Mouse (Mus musculus): ENCODE results near the gene Aipl1. TPM values are rescaled to one million over a fixed set of nuclear protein-coding genes. Genes with fewer than 3 reads are reported as not detected.
A peak's percentile ranks its signal among the peaks of the same experiment; 100 is the strongest.

Aipl1 gene
- polyA plus RNA-seq, 1 experiment: 0.30 TPM

GRCm38 (mm10) chr11:72068026-72068425 is 30.7 kb upstream of the Aipl1 start:
- TF ChIP-seq POLR2A (IDR thresholded peaks at IDR 0.05; ENCODE audit: low read depth, low read length): no peak
- no peak for TF ChIP-seq CTCF (IDR thresholded peaks at IDR 0.05; ENCODE audit: borderline replicate concordance, insufficient read depth, low read length)
- no peaks in the 10 kb centered on the region for H3K4me1 ChIP-seq (ENCODE audit: control insufficient read depth, insufficient read depth, low read length)

GRCm38 (mm10) chr11:72067326-72067725 is 30.0 kb upstream of the Aipl1 start:
- H3K4me1 ChIP-seq (ENCODE audit: control insufficient read depth, insufficient read depth, low read length): no peaks in the 10 kb centered on the region
- H3K4me3 ChIP-seq (ENCODE audit: insufficient read depth, low read length): no peak overlapping the region
- TF ChIP-seq CTCF (IDR thresholded peaks at IDR 0.05; ENCODE audit: borderline replicate concordance, insufficient read depth, low read length) (no peak), POLR2A (IDR thresholded peaks at IDR 0.05; ENCODE audit: low read depth, low read length) (no peak)
- H3K27ac ChIP-seq (ENCODE audit: insufficient read depth, low read length): no peak overlapping the region

More at GRCm38 (mm10) chr11:72068026-72068425, 30.7 kb upstream of the Aipl1 start:
- Histone ChIP-seq H3K4me3 (ENCODE audit: insufficient read depth, low read length) (no peak overlapping the region), H3K27ac (ENCODE audit: insufficient read depth, low read length) (no peak overlapping the region)

- TF ChIP-seq POLR2A (IDR thresholded peaks at IDR 0.05; ENCODE audit: low read depth, low read length) (no peak), CTCF (IDR thresholded peaks at IDR 0.05; ENCODE audit: borderline replicate concordance, insufficient read depth, low read length) (no peak)
- Histone ChIP-seq H3K27ac (ENCODE audit: insufficient read depth, low read length) (no peak overlapping the region), H3K4me3 (ENCODE audit: insufficient read depth, low read length) (no peak overlapping the region), H3K4me1 (ENCODE audit: control insufficient read depth, insufficient read depth, low read length) (no peaks in the 10 kb centered on the region)
Observed at GRCm38 (mm10) chr11:72066330-72066729, 29.0 kb upstream of the Aipl1 start.

GRCm38 (mm10) chr11:72065103-72065502 is 27.8 kb upstream of the Aipl1 start:
- no peak for TF ChIP-seq POLR2A (IDR thresholded peaks at IDR 0.05; ENCODE audit: low read depth, low read length)
- TF ChIP-seq CTCF (IDR thresholded peaks at IDR 0.05; ENCODE audit: borderline replicate concordance, insufficient read depth, low read length): no peak
- Histone ChIP-seq H3K4me1 (ENCODE audit: control insufficient read depth, insufficient read depth, low read length) (no peaks in the 10 kb centered on the region), H3K4me3 (ENCODE audit: insufficient read depth, low read length) (no peak overlapping the region), H3K27ac (ENCODE audit: insufficient read depth, low read length) (no peak overlapping the region)

- no peak overlapping the region for H3K27ac ChIP-seq (ENCODE audit: insufficient read depth, low read length)
- TF ChIP-seq CTCF (IDR thresholded peaks at IDR 0.05; ENCODE audit: borderline replicate concordance, insufficient read depth, low read length): no peak
- TF ChIP-seq POLR2A (IDR thresholded peaks at IDR 0.05; ENCODE audit: low read depth, low read length): no peak
- H3K4me3 ChIP-seq (ENCODE audit: insufficient read depth, low read length): no peak overlapping the region
- H3K4me1 ChIP-seq (ENCODE audit: control insufficient read depth, insufficient read depth, low read length): no peaks in the 10 kb centered on the region
Observed at GRCm38 (mm10) chr11:72064414-72064813, 27.1 kb upstream of the Aipl1 start.

- Histone ChIP-seq H3K4me1 (ENCODE audit: control insufficient read depth, insufficient read depth, low read length) (no peaks in the 10 kb centered on the region), H3K4me3 (ENCODE audit: insufficient read depth, low read length) (no peak overlapping the region), H3K27ac (ENCODE audit: insufficient read depth, low read length) (no peak overlapping the region)
- TF ChIP-seq POLR2A (IDR thresholded peaks at IDR 0.05; ENCODE audit: low read depth, low read length): no peak
- TF ChIP-seq CTCF (IDR thresholded peaks at IDR 0.05; ENCODE audit: borderline replicate concordance, insufficient read depth, low read length): no peak
Observed at GRCm38 (mm10) chr11:72061093-72061620, 23.8 kb upstream of the Aipl1 start.

- Histone ChIP-seq H3K27ac (ENCODE audit: insufficient read depth, low read length) (no peak overlapping the region), H3K4me3 (ENCODE audit: insufficient read depth, low read length) (no peak overlapping the region), H3K4me1 (ENCODE audit: control insufficient read depth, insufficient read depth, low read length) (no peaks in the 10 kb centered on the region)
- TF ChIP-seq POLR2A (IDR thresholded peaks at IDR 0.05; ENCODE audit: low read depth, low read length) (no peak), CTCF (IDR thresholded peaks at IDR 0.05; ENCODE audit: borderline replicate concordance, insufficient read depth, low read length) (no peak)
Observed at GRCm38 (mm10) chr11:72060416-72060815, 23.1 kb upstream of the Aipl1 start.

- no peak overlapping the region for H3K4me3 ChIP-seq (ENCODE audit: insufficient read depth, low read length)
- TF ChIP-seq CTCF (IDR thresholded peaks at IDR 0.05; ENCODE audit: borderline replicate concordance, insufficient read depth, low read length): no peak
- no peak for TF ChIP-seq POLR2A (IDR thresholded peaks at IDR 0.05; ENCODE audit: low read depth, low read length)
- H3K4me1 ChIP-seq (ENCODE audit: control insufficient read depth, insufficient read depth, low read length): no peaks in the 10 kb centered on the region
- no peak overlapping the region for H3K27ac ChIP-seq (ENCODE audit: insufficient read depth, low read length)
Observed at GRCm38 (mm10) chr11:72057166-72057565, 19.9 kb upstream of the Aipl1 start.

- Histone ChIP-seq H3K27ac (ENCODE audit: insufficient read depth, low read length) (no peak overlapping the region), H3K4me3 (ENCODE audit: insufficient read depth, low read length) (no peak overlapping the region), H3K4me1 (ENCODE audit: control insufficient read depth, insufficient read depth, low read length) (no peaks in the 10 kb centered on the region)
- no peak for TF ChIP-seq CTCF (IDR thresholded peaks at IDR 0.05; ENCODE audit: borderline replicate concordance, insufficient read depth, low read length)
- TF ChIP-seq POLR2A (IDR thresholded peaks at IDR 0.05; ENCODE audit: low read depth, low read length): no peak
Observed at GRCm38 (mm10) chr11:72055176-72055575, 17.9 kb upstream of the Aipl1 start.

GRCm38 (mm10) chr11:72052636-72053035 is 15.3 kb upstream of the Aipl1 start:
- Histone ChIP-seq H3K4me3 (ENCODE audit: insufficient read depth, low read length) (no peak overlapping the region), H3K4me1 (ENCODE audit: control insufficient read depth, insufficient read depth, low read length) (no peaks in the 10 kb centered on the region), H3K27ac (ENCODE audit: insufficient read depth, low read length) (no peak overlapping the region)
- no peak for TF ChIP-seq POLR2A (IDR thresholded peaks at IDR 0.05; ENCODE audit: low read depth, low read length)
- peak; percentile 94; the same call in 1 of the 2 replicates for TF ChIP-seq CTCF (IDR thresholded peaks at IDR 0.05; ENCODE audit: borderline replicate concordance, insufficient read depth, low read length)
